Comparison of ENCODE assay signal across 7 mouse cellular contexts in genomic region chr19:29525588-29525987, GRCm38 (mm10). TPM values are rescaled to one million over a fixed set of nuclear protein-coding genes. Genes with fewer than 3 reads are reported as not detected.
DNase-seq lines count a peak whose midpoint lies in the region; ATAC-seq and TF ChIP-seq lines count a peak whose summit lies in the region.
"Not testable (repeated sequence)": the region's sequence is repeated elsewhere in the genome, so short reads cannot be mapped to it uniquely, and the experiment has no call there.

No protein-coding gene starts in this region.

- TF ChIP-seq EP300 in MEL (IDR thresholded peaks at IDR 0.05; ENCODE audit: low read depth in 1 of 2, low read length in 2 of 2); heart, adult 2 months (IDR thresholded peaks at IDR 0.05; ENCODE audit: insufficient read depth, low read depth, low read length); liver, postnatal 0 days (IDR thresholded peaks at IDR 0.05; ENCODE audit: low read depth): not testable (repeated sequence)

- not testable (repeated sequence) for H3K4me2 ChIP-seq in intestine, postnatal 0 days (replicated peaks; ENCODE audit: low read depth); liver, postnatal 0 days (ENCODE audit: low read depth, low read length)

- not testable (repeated sequence) for H3K4me3 ChIP-seq in MEL (ENCODE audit: control insufficient read depth in 1 of 2, insufficient read depth in 1 of 2, low read depth in 2 of 2, low read length in 2 of 2); heart, adult 2 months; intestine, postnatal 0 days (ENCODE audit: low read depth, low read length); liver, postnatal 0 days (ENCODE audit: low read depth, low read length)

- H3K27me3 ChIP-seq in MEL (ENCODE audit: control insufficient read depth in 1 of 2, insufficient read depth in 2 of 2, low read length in 2 of 2); heart, adult 2 months (ENCODE audit: control insufficient read depth, insufficient read depth, low read length); intestine, postnatal 0 days (replicated peaks; ENCODE audit: control insufficient read depth, insufficient read depth, low read length); liver, postnatal 0 days (ENCODE audit: insufficient read depth, low read length); splenic B cell, adult 2 months (ENCODE audit: control insufficient read depth, insufficient read depth, low read length, poor library complexity, severe bottlenecking): not testable (repeated sequence)

- intact Hi-C loops in heart, adult 2 months (cut with DNase I): not testable (repeated sequence)

- H3K27ac ChIP-seq in MEL (ENCODE audit: control insufficient read depth, low read depth, low read length); heart, adult 2 months; intestine, postnatal 0 days (ENCODE audit: low read depth, low read length); liver, postnatal 0 days (ENCODE audit: low read depth): not testable (repeated sequence)

- 89% methylated on average over 4 of the region's 4 CpGs for WGBS in heart, adult 2 months
- 91% methylated on average over 4 of the region's 4 CpGs for WGBS in intestine, postnatal 0 days
- 93% methylated on average over 4 of the region's 4 CpGs for WGBS in liver, postnatal 0 days (ENCODE audit: insufficient replicate concordance)

- TF ChIP-seq RAD21 in MEL (IDR thresholded peaks at IDR 0.05; ENCODE audit: low read depth, low read length): not testable (repeated sequence)

- DNase-seq in CD4-positive, CD25-positive, alpha-beta regulatory T cell, adult 2 months (ENCODE audit: low read depth, low spot score): peak; percentile 24
- DNase-seq in MEL (ENCODE audit: low read depth, low spot score): peak; percentile 65
- DNase-seq in ZHBTc4 (ENCODE audit: low read depth, low spot score): peak; percentile 29
- DNase-seq in heart, adult 2 months; liver, postnatal 0 days: not testable (repeated sequence)
- DNase-seq in splenic B cell, adult 2 months (ENCODE audit: low read depth, low spot score): peak; percentile 31

- not testable (repeated sequence) for H3K9ac ChIP-seq in MEL (ENCODE audit: control insufficient read depth, low read depth, low read length, poor library complexity, severe bottlenecking); heart, adult 2 months (ENCODE audit: low read depth, low read length); intestine, postnatal 0 days (ENCODE audit: low read depth, low read length); liver, postnatal 0 days (replicated peaks)

- TF ChIP-seq POLR2A in MEL (IDR thresholded peaks at IDR 0.05; ENCODE audit: control insufficient read depth in 1 of 2, insufficient read depth in 1 of 2, low read depth in 1 of 2, low read length in 2 of 2, poor library complexity in 1 of 2); heart, adult 2 months (IDR thresholded peaks at IDR 0.05; ENCODE audit: insufficient read depth, low read depth, low read length): not testable (repeated sequence)

- ATAC-seq in intestine, postnatal 0 days; liver, postnatal 0 days: not testable (repeated sequence)

- H3K79me2 ChIP-seq in MEL (ENCODE audit: control insufficient read depth, insufficient read depth, low read length, poor library complexity): peaks cover 51% of the 10 kb centered on the region
- H3K79me2 ChIP-seq in heart, adult 2 months (replicated peaks; ENCODE audit: control insufficient read depth, insufficient read depth, low read length): peaks cover 14% of the 10 kb centered on the region

- H3K36me3 ChIP-seq in MEL (ENCODE audit: control insufficient read depth in 1 of 2, insufficient read depth in 2 of 2, low read length in 2 of 2): peaks cover 0 to 27% of the 10 kb centered on the region in 2 experiments; a peak in 2 of 4 replicates
- not testable (repeated sequence) for H3K36me3 ChIP-seq in heart, adult 2 months (ENCODE audit: control insufficient read depth, insufficient read depth, low read length); intestine, postnatal 0 days (ENCODE audit: control insufficient read depth, insufficient read depth); liver, postnatal 0 days (replicated peaks; ENCODE audit: insufficient read depth, low read length); splenic B cell, adult 2 months (ENCODE audit: control insufficient read depth, insufficient read depth, low read length, poor library complexity, severe bottlenecking)

- 0 out of 6 replicates have a peak, but pooled peaks of 1 of the 3 experiments have one; percentile 13 for TF ChIP-seq CTCF in MEL (IDR thresholded peaks at IDR 0.05 in 2 of 3, conservative IDR thresholded peaks at IDR 0.05 in 1 of 3; ENCODE audit: control insufficient read depth in 1 of 3, insufficient read depth in 1 of 3, low read depth in 2 of 3, low read length in 3 of 3, poor library complexity in 1 of 3, severe bottlenecking in 1 of 3)
- peak; percentile 34; the same call in 1 of the 2 replicates for TF ChIP-seq CTCF in heart, adult 2 months (IDR thresholded peaks at IDR 0.05)
- peak; percentile 29; the same call in 1 of the 2 replicates for TF ChIP-seq CTCF in intestine, postnatal 0 days (IDR thresholded peaks at IDR 0.05; ENCODE audit: low read depth)
- TF ChIP-seq CTCF in liver, postnatal 0 days (IDR thresholded peaks at IDR 0.05; ENCODE audit: low read depth): 0 out of 2 replicates have a peak, but pooled peaks have one; percentile 6

- H3K4me1 ChIP-seq in MEL (ENCODE audit: control insufficient read depth in 1 of 2, insufficient read depth in 2 of 2, low read length in 2 of 2): peaks cover 18 to 19% of the 10 kb centered on the region in 2 experiments
- H3K4me1 ChIP-seq in heart, adult 2 months (ENCODE audit: control insufficient read depth, insufficient read depth, low read length); intestine, postnatal 0 days (replicated peaks; ENCODE audit: control insufficient read depth, insufficient read depth, low read length): not testable (repeated sequence)
- peaks cover 15% of the 10 kb centered on the region for H3K4me1 ChIP-seq in liver, postnatal 0 days (ENCODE audit: insufficient read depth)

- not testable (repeated sequence) for H3K9me3 ChIP-seq in MEL (replicated peaks; ENCODE audit: insufficient read depth, low read length); intestine, postnatal 0 days (ENCODE audit: control insufficient read depth); liver, postnatal 0 days (ENCODE audit: low read length)

TF ChIP-seq in MEL, 35 proteins besides CTCF, POLR2A, EP300 and RAD21:
- TF ChIP-seq TBP (IDR thresholded peaks at IDR 0.05; ENCODE audit: low read depth, low read length): peak; percentile 68

RNA-seq across cellular contexts. Expression of gene Ric1, which starts 3.5 kb away (rescaled TPM):
- total RNA-seq in MEL (2012; rRNA removed): 41.0 and 43.8 TPM in 2 replicates
- 10 to 100 TPM; 54.2 to 77.2 TPM for polyA plus RNA-seq in MEL (2012; ENCODE audit: insufficient read depth in 1 of 2, insufficient read length in 2 of 2, low read depth in 1 of 2, low replicate concordance in 2 of 2, missing spikeins in 1 of 2)
- 10 to 100 TPM; 16.9 to 20.6 TPM for total RNA-seq in heart, adult 2 months (2021)
- polyA plus RNA-seq in heart, adult 2 months (2012; rRNA removed): 9.2 and 15.0 TPM in 2 replicates
- polyA plus RNA-seq in intestine, postnatal 0 days (2015; fragmentation: Nextera tagmentation; extraction: Ambion mirVana): 10.2 and 12.0 TPM in 2 replicates
- polyA plus RNA-seq in liver, postnatal 0 days (2015; fragmentation: Nextera tagmentation; extraction: Ambion mirVana): 7.8 and 7.9 TPM in 2 replicates
